Mouse (Mus musculus): ENCODE data around the gene Brix1.
"Not testable (repeated sequence)": the region's sequence is repeated elsewhere in the genome, so short reads cannot be mapped to it uniquely, and the experiment has no call there.

The Brix1 gene

GRCm38 (mm10) chr15:10485484-10486364, at the start of gene Brix1, which contains the start of gene Rad1:
Gene Brix1 (minus strand): TSS chr15:10485947.
Gene Rad1 (plus strand): TSS chr15:10486018.
- peak; percentile 92 for DNase-seq (ENCODE audit: low read depth, low spot score)

- no peak for DNase-seq (ENCODE audit: low read depth, low spot score)
Measured at GRCm38 (mm10) chr15:10534591-10534990, 48.8 kb upstream of the Brix1 start.

GRCm38 (mm10) chr15:10533361-10533760, 47.6 kb upstream of the Brix1 start:
- DNase-seq (ENCODE audit: low read depth, low spot score): not testable (repeated sequence)

DNA sequence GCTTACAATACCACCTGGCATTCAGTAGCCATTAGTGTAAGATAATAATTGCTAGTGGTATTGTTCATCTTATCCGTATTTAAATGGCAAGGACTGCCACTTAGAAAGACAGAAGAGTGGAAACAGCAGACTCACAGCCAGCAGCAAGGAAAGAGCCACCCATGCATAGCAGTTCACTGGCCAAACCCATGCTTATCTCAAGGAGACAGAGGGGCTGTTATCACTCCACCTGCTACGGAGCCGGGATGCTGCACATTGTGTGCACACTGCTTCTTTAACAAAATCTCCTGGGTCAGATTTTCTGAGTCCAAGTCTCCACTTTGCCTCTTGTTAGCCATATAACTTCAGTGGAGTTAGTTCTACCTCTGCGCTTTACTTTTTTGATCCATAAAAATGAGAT, 45.6 kb upstream of the Brix1 start:
- no peak for DNase-seq (ENCODE audit: low read depth, low spot score)

DNA sequence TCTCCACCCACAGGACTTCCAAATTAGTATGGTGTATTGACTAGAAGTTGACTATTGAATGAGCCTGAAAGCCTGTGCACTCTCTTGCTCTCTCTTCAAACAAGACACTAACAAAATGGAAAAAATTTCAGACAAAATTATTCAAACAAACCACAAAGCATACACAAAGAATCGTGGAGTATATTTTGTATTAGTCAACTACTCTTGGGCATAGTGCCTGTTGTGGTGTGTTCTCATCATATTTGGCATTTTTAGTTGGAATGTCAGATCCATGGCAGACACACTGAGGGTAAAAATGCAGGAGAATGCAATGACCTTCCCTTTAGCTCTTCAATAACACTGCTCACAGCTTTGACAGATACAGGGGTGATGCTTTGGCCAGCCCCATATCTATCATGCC, 40.1 kb upstream of the Brix1 start:
- DNase-seq (ENCODE audit: low read depth, low spot score): no peak

DNA sequence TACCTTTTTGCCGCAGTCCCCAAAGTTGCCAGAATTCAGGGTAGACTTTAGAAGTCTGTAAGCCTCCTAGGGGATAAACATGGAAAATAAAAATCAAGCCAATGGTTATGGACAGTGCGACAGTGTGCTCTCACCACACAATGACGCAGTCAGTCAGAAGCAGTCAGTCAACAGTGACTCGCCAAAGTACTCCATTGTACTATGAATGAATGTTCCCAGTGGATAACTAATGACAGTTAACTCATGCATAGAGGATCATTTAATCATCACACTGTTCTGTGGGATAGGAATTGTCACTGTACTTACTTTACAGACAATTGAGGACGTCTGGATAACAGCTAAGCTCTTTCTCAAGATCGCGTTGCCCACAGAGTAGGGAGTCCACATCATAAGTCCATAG, 29.4 kb upstream of the Brix1 start:
- DNase-seq (ENCODE audit: low read depth, low spot score): no peak

- DNase-seq (ENCODE audit: low read depth, low spot score): peak; percentile 60
Measured at GRCm38 (mm10) chr15:10506099-10506498, 20.4 kb upstream of the Brix1 start.

DNA sequence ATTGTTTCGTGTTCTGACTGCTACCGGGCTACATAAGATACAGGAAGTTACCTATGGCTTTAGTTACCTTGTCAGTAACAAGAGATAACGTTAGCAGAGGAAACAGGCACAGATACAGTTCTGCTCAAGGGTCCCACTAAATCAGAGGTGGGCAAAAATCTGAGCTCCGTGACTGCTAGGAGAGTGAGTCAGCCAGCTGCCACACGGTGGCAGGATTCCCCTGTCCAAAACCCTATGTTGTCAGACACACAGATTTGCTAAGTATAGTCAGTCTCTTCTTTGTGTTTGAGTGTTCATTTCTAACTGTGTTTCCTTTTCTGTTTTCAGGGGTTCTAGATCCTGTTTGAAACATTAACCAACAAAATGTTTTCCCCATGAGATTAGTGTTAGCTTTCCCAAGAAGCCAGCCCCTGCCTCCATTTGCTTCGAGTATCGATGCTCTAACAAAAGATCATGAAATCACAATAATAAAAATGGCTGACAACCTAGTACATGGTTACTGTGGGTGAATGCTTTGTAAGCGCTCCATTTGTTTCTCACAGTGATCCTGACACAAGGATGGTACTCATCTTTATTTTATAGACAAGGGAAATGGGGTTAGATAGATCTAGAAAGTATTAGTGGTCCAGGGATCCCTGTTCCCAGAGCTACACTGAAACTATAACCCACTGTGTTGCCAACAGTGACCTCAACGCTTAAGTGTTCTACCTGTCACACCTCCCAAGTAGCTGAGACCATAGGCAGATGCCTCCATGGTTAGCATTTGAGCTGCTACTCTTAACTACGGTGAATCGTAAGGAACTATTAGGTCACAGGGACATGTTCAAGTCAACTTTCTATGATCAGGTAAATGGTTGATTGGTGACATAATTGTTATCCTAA, 15.3 kb upstream of the Brix1 start:
- DNase-seq (ENCODE audit: low read depth, low spot score): no peak

GRCm38 (mm10) chr15:10500035-10500434, 14.3 kb upstream of the Brix1 start:
- DNase-seq (ENCODE audit: low read depth, low spot score): no peak

DNA sequence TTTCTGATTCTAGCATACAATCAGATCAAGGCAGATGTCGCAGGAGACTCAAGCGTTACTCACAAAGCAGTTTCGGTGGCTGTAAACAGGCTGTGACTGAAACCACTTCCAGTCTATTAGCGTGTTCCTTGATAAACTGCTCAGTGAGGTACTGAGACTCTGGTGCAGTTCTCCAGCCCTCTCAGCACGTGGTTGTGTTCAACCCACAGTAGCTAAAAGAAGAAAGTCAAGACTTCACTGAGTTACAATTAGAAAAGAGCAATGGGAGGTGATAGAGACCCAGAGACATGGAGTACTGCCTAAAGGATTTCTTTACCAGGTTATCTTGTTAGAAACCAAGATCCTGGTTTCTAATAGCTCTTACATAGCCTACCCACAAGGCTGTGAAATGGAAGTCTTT, 13.8 kb upstream of the Brix1 start:
- DNase-seq (ENCODE audit: low read depth, low spot score): no peak

DNA sequence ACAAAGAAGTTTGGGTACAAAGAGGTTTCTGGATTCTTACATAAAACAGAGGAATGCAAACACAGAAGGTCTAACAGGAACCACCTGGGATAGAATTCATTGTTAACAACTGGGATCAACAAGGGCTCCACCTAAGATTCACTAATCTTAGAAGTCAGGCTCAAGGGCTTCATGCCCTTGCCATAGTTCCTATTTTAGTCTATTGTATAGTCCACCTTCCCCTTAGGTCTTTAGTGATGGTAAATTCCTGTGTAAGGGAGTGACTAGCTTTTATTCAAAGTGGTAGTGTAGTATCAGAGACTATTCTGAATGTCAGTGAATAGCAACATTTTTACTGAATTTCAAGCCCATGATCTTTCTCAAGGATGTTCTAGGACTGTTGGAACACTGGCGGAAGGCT, 10.9 kb upstream of the Brix1 start:
- not testable (repeated sequence) for DNase-seq (ENCODE audit: low read depth, low spot score)

DNA sequence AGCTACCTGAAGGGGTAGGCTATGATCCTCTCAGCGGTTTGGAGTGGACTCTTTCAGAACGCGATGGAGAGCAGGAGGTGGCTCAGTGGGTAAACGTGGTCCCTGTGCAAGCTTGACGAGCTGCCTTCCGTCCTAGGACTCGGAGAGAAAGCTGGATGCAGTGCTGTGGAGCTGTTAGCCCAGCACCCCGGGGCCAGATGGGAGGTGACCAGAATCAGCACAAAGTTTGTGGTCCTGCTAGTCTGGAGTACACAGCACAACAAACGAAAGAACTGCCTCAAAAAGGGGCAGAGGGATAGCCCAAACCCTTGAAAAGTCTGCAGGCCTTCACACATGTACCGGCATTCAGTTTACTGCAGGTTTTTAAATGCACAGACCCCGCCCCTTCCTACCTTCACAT, 10.2 kb upstream of the Brix1 start:
- no peak for DNase-seq (ENCODE audit: low read depth, low spot score)

GRCm38 (mm10) chr15:10490101-10490500, 4.4 kb upstream of the Brix1 start:
- DNase-seq (ENCODE audit: low read depth, low spot score): no peak

GRCm38 (mm10) chr15:10487246-10487645, 1.5 kb upstream of the Brix1 start:
- DNase-seq (ENCODE audit: low read depth, low spot score): no peak

DNA sequence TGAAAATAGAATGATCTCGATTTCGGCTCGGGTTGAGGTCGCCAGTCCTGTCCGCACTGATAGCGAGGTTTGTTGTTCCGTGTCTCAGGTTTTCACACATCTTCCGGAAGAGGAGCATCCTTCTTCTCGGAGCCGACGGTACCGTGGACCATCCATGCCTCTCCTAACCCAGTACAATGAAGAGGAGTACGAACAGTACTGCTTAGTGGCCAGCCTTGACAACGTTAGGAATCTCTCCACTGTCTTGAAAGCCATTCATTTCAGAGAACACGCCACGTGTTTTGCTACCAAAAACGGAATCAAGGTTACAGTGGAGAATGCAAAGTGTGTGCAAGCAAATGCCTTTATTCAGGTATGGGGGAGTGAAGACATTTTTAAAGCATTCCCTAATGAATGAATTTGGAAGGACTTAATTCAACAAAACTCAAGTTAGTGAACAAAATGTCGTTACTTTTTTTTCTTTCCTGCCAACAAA, 655 bp upstream of the Brix1 start:
- DNase-seq (ENCODE audit: low read depth, low spot score): no peak

DNA sequence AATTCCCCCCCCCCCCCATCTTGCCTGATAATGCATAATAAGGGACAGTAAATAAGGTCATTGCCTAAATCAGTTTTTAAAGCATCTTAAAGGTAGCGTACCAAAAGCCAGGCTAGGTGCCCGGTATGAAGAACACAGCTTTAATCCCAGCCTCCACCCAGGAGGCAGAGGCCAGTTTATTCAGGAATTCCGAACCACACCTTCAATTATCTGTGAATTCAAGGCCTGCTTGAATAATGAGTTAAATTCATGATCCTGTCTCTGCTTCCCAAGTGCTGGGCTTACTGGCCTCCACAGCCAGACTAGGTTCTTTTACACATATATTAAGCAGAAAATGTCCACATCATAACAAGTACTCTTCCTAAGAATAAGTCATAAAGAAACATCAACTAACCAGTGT, 14.8 kb downstream of the Brix1 start:
- DNase-seq (ENCODE audit: low read depth, low spot score): no peak

DNA sequence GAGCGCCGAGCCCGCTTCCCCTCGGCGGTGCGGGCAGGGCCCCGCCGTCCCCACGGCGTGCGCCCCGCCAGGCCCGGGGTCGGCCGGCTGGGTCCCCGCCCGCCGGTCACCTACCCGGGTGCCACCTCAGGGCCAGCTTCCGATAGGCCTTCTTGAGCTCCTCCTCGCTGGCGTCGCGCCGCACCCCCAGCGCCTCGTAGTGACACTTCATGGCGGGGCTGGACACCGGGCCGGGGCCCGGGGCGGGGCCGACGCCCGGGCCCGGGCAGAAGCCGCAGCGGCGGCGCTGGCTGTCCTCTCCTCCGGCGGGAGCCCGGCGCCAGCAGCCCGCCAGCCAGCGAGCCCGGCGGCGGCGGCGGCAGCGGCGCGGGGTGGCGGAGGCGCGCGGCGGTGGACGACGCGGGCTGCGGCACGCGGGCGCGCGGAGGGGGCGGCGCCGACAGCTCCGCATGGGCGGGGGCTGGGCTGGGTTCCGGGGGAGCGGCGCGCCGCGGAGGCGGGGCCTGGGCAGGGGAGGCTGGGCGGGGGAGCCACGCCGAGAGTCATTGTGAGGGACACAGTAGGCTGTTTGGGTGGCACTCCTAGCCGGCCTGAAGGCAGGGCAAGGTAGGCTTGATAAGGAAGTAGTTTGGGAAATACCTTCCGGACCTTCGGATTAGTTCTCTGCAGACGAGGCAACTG, 15.5 kb downstream of the Brix1 start, which contains the start of gene Dnajc21:
TSS of gene Dnajc21 (minus strand) at position 366 of the 681 bp plus-strand sequence.
- DNase-seq (ENCODE audit: low read depth, low spot score): peak; percentile 77

DNA sequence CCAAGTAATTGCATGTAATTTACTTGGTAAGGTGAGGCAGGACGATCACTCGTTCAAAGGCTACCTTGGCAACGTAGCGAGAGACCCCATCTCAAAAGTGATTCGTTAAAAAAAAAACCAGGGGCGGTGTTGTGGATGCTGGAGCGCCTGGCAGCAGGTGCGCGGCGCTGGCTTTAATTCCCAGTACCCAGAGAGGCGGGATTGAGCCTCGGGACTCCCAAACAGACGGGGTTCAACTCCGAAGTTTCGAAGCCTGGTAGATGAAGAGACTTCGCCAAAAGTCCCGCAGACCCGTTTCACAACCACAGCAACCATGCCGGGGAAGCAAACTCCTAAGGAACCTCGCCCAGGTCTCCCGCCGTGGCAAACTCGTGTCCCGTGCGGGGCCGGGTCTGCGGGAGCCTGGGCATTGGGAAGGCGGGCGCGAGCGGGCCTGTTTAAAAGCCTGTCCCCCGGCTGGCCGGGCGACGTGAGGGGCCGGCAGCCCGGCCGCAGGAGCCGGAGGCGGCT, 16.1 kb downstream of the Brix1 start:
- no peak for DNase-seq (ENCODE audit: low read depth, low spot score)

DNA sequence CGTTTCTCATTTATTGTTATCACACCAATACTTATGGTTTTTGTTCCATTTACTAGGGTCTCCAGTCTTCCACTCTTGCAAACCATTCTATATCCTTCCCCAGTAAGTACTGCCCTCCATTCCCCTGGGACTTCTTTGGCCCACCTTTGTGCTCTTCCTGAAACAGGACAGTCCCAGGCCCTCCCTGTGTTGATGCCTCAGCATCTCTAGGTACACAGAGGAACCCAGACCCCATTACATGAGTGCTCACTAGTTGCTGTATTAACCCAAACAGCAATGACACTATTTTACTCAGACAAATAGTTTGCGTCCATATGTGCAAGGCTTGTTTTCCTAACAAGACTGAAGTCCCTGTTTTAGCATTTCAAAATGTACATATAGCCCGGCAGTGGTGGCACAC, 17.0 kb downstream of the Brix1 start:
- DNase-seq (ENCODE audit: low read depth, low spot score): no peak

DNA sequence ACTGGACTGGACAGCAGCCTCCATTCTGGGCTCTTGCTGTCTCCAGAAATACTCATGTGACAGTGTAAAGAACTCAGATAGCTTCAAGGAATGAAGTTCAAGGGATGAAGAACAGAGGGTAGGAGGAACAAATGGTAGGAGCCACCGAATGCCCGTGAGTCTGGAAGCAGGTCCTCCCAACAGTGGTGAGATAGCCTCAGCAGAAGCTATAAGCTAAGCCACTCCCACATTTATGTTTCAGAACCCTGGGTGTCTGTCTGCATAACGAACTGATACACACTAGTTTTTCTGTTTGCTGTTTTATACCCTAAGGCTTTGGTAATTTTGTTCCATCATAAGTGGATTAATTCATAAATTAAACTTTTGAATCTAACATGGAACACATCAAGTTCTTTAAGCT, 21.1 kb downstream of the Brix1 start:
- DNase-seq (ENCODE audit: low read depth, low spot score): no peak

GRCm38 (mm10) chr15:10463555-10463954, 22.2 kb downstream of the Brix1 start:
- DNase-seq (ENCODE audit: low read depth, low spot score): no peak

All from skeletal muscle tissue, adult 2 months (tissue).